Mouse (Mus musculus) urinary bladder, postnatal 25 days (tissue): ENCODE results near the gene Afg3l1.
"Not testable (repeated sequence)": the region's sequence is repeated elsewhere in the genome, so short reads cannot be mapped to it uniquely, and the experiment has no call there.

ENCODE experiments used
- DNase-seq: peaks from one replicate; pipeline ENCODE4 v3.0.0; 2022; ENCODE audit warnings: low spot score

The Afg3l1 gene

GRCm38 (mm10) chr8:123516596-123516995 lies 38.9 kb downstream of the Afg3l1 start:
- no peak for DNase-seq

- no peak for DNase-seq
Observed at GRCm38 (mm10) chr8:123518172-123518571, 40.5 kb downstream of the Afg3l1 start.

GRCm38 (mm10) chr8:123518667-123519066 lies 41.0 kb downstream of the Afg3l1 start, which contains the start of gene Gas8:
Gene Gas8, plus strand, starts transcription at chr8:123518834.
- DNase-seq, result peak; percentile 72

- DNase-seq, result not testable (repeated sequence)
Observed at GRCm38 (mm10) chr8:123520048-123520447, 42.3 kb downstream of the Afg3l1 start.

GRCm38 (mm10) chr8:123527720-123528489 lies 50.2 kb downstream of the Afg3l1 start:
- no peak for DNase-seq

- DNase-seq, result no peak
Observed at GRCm38 (mm10) chr8:123536242-123536989, 58.7 kb downstream of the Afg3l1 start.

GRCm38 (mm10) chr8:123536990-123537380 lies 59.3 kb downstream of the Afg3l1 start:
- no peak for DNase-seq

GRCm38 (mm10) chr8:123537641-123538040 lies 59.9 kb downstream of the Afg3l1 start:
- not testable (repeated sequence) for DNase-seq
